Mouse (Mus musculus) layer of hippocampus, postnatal 10 days (tissue): ENCODE measurements at regions not wholly inside any gene's neighbourhood (a gene's known extent, or its start where the extent isn't known, plus 50 kb on each side); places are given as distances from the start of the nearest gene placed in this dataset.

ENCODE experiments used
- DNase-seq, 2 experiments: peaks; one replicate each; pipeline ENCODE4 v3.0.0; 2021; ENCODE audit warnings: low spot score in 2 of 2

GRCm38 (mm10) chr3:21958595-21959286 lies 117.7 kb upstream of the Tbl1xr1 start:
- no peak for DNase-seq

GRCm38 (mm10) chr3:21961091-21961490 lies 115.4 kb upstream of the Tbl1xr1 start:
- no peak for DNase-seq

GRCm38 (mm10) chr3:21961746-21962145 lies 114.7 kb upstream of the Tbl1xr1 start:
- DNase-seq: no peak

GRCm38 (mm10) chr3:21962360-21962782 lies 114.1 kb upstream of the Tbl1xr1 start:
- no peak for DNase-seq

- DNase-seq: no peak
Observed at GRCm38 (mm10) chr3:21962921-21963732, 113.3 kb upstream of the Tbl1xr1 start.

GRCm38 (mm10) chr3:21963733-21964351 lies 112.6 kb upstream of the Tbl1xr1 start:
- no peak for DNase-seq

- no peak for DNase-seq
Observed at GRCm38 (mm10) chr3:21964438-21964837, 112.0 kb upstream of the Tbl1xr1 start.

- DNase-seq: no peak
Observed at GRCm38 (mm10) chr3:21965556-21965955, 110.9 kb upstream of the Tbl1xr1 start.

GRCm38 (mm10) chr3:21971731-21972130 lies 104.7 kb upstream of the Tbl1xr1 start:
- no peak for DNase-seq

- DNase-seq: no peak
Observed at GRCm38 (mm10) chr3:21973153-21973552, 103.3 kb upstream of the Tbl1xr1 start.

- no peak for DNase-seq
Observed at GRCm38 (mm10) chr3:21973681-21974080, 102.8 kb upstream of the Tbl1xr1 start.

- DNase-seq: no peak
Observed at GRCm38 (mm10) chr3:21974766-21975165, 101.7 kb upstream of the Tbl1xr1 start.

- DNase-seq: no peak
Observed at GRCm38 (mm10) chr3:21977775-21978174, 98.7 kb upstream of the Tbl1xr1 start.

GRCm38 (mm10) chr3:21982991-21983390 lies 93.5 kb upstream of the Tbl1xr1 start:
- DNase-seq: no peak

GRCm38 (mm10) chr3:21983993-21984725 lies 92.3 kb upstream of the Tbl1xr1 start:
- DNase-seq: no peak

GRCm38 (mm10) chr3:21984807-21985206 lies 91.6 kb upstream of the Tbl1xr1 start:
- DNase-seq: no peak

GRCm38 (mm10) chr3:21986164-21986892 lies 90.1 kb upstream of the Tbl1xr1 start:
- DNase-seq: no peak

- DNase-seq: no peak
Observed at GRCm38 (mm10) chr3:21986893-21987250, 89.6 kb upstream of the Tbl1xr1 start.

GRCm38 (mm10) chr3:21987455-21988009 lies 88.9 kb upstream of the Tbl1xr1 start:
- DNase-seq: no peak

- DNase-seq: no peak
Observed at GRCm38 (mm10) chr3:21988010-21988531, 88.4 kb upstream of the Tbl1xr1 start.
